Mouse (Mus musculus) retina, adult 2 months (tissue): ENCODE measurements around the gene Mat2b.
"Not testable (repeated sequence)": the region's sequence is repeated elsewhere in the genome, so short reads cannot be mapped to it uniquely, and the experiment has no call there.

Experiments used
- DNase-seq: peaks from one replicate; pipeline ENCODE4 v3.0.0-alpha.2; 2012; ENCODE audit warnings: low read depth, low spot score

Gene Mat2b

GRCm38 (mm10) chr11:40695103-40695502 lies at the start of gene Mat2b:
Gene Mat2b (minus strand): TSS chr11:40695203.
- DNase-seq = no peak

- no peak for DNase-seq
Observed at GRCm38 (mm10) chr11:40744348-40744747, 49.3 kb upstream of the Mat2b start.

- DNase-seq = no peak
Observed at GRCm38 (mm10) chr11:40741605-40742262, 46.7 kb upstream of the Mat2b start.

- DNase-seq = no peak
Observed at GRCm38 (mm10) chr11:40737369-40737768, 42.4 kb upstream of the Mat2b start.

GRCm38 (mm10) chr11:40734251-40734752 lies 39.3 kb upstream of the Mat2b start:
- DNase-seq = no peak

- DNase-seq = peak; percentile 96
Observed at GRCm38 (mm10) chr11:40733339-40734174, 38.6 kb upstream of the Mat2b start, which contains the start of the genes Hmmr and Nudcd2. Gene Hmmr (minus strand): TSS chr11:40733422. Gene Nudcd2 (plus strand): TSS chr11:40733667.

- DNase-seq = no peak
Observed at GRCm38 (mm10) chr11:40732997-40733338, 38.0 kb upstream of the Mat2b start.

- no peak for DNase-seq
Observed at GRCm38 (mm10) chr11:40718324-40718723, 23.3 kb upstream of the Mat2b start.

- no peak for DNase-seq
Observed at GRCm38 (mm10) chr11:40715524-40715923, 20.5 kb upstream of the Mat2b start.

- DNase-seq = no peak
Observed at GRCm38 (mm10) chr11:40713858-40714257, 18.9 kb upstream of the Mat2b start.

- DNase-seq = not testable (repeated sequence)
Observed at GRCm38 (mm10) chr11:40709899-40710298, 14.9 kb upstream of the Mat2b start.

GRCm38 (mm10) chr11:40694311-40695087 lies 504 bp downstream of the Mat2b start:
- DNase-seq = no peak

- DNase-seq = no peak
Observed at GRCm38 (mm10) chr11:40693366-40693951, 1.5 kb downstream of the Mat2b start.

- DNase-seq = peak; percentile 82
Observed at GRCm38 (mm10) chr11:40692511-40693365, 2.3 kb downstream of the Mat2b start.

GRCm38 (mm10) chr11:40692101-40692509 lies 2.9 kb downstream of the Mat2b start:
- DNase-seq = no peak

- no peak for DNase-seq
Observed at GRCm38 (mm10) chr11:40690444-40691127, 4.4 kb downstream of the Mat2b start.

- no peak for DNase-seq
Observed at GRCm38 (mm10) chr11:40683295-40683694, 11.7 kb downstream of the Mat2b start.

GRCm38 (mm10) chr11:40682456-40682855 lies 12.5 kb downstream of the Mat2b start:
- no peak for DNase-seq

GRCm38 (mm10) chr11:40677169-40677568 lies 17.8 kb downstream of the Mat2b start:
- DNase-seq = no peak
